Mouse (Mus musculus) right cerebral cortex, postnatal 14 days (tissue): ENCODE results near the gene Mid1.

ENCODE experiments used
- DNase-seq: peaks from one replicate; pipeline ENCODE4 v3.0.0; 2022

Gene Mid1

DNA sequence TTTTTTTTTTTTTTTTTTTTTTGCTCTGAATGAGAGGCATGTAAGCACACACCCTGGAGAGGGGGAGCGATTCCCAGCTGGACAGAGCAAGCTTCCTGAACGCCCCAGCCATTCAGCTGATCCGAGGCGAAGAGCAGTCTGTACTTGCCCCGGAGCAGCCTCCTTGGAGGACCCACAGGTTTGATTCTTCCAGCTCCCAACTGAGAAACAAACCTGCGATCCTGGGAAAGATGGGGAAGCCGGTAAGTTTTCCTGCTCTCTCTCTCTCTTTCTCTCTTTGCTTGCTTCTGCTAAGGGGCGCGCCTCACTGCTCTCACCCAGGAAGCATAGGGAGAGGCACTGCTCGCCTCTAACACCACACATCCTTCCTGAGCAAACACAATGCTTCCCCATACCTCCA is at the start of gene Mid1:
Gene Mid1 (plus strand): TSS at position 69 of the 400 bp plus-strand sequence.
- no peak for DNase-seq

DNA sequence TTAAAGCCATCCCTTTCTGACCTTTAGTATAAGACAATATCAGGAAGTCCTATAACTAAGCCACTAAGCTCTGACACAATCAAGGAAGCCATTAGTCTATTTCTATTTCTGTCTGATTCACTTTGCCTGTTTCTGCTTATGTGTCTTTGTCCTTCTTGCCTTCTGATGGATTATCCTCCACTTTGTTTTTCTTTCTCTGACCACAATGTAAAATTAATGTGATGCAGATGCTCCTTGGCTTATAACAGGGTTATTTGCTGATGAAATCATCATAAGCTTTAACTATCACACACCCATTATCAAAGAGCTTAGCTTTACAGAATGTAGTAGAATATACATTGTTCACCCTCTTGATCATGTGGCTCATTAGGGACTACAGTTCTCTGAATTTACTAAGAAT is 11.9 kb upstream of the Mid1 start:
- DNase-seq, result no peak

DNA sequence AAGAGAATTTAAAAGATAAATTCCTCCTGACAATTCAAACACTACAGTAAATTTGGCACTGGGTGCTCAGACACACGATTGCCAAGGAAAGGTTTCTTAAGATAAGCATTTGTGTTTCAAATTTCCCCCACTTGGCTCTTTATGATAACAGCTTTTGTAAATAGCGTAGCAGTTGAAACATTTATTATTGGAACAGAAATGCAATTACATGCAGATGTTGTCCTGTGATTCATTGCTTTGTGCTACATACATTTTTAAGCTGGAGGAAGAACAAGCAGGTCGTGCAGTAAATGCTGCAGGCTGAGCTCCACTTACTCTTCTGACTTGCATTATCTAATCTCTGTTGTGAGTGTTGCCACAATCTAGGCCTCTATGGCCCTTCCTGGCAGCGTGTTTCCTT is 8.7 kb upstream of the Mid1 start:
- no peak for DNase-seq

DNA sequence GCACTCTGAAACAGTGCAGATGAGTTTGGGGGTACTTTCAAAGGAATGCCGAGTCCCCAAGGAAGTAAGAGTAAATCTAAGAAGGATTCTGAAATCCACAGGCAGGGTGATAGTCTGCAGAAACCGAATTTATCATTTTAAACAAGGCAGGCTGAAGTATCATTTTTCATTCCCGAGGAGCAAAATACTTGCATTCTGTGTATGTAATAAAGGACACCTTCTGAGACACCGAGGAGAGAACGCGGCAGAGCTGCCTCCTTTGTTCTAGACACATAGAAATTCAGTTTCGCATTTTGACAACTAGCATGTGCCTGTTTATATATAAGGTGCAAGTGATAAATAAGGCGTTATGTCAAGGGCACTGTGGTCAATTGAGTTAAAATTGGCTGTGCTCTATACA is 732 bp downstream of the Mid1 start:
- DNase-seq, result no peak

DNA sequence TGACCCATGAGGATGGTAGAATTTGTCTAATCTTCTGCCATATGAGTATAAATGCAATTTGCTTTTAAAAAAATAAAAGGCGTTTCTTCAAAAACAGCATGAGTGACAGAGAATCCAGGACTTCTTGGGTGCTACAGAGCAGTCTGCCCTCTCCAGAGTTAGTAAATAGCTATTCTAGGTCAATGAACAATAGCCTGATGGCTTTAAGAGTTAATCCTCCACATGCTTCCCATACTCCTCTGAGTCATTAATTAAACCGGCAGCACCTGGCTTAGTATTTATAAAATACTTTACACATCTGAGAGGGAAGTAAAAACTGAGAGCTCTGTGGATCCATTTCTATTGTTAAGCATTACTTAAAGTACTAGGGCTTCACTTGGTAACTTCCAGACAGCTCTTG is 6.2 kb downstream of the Mid1 start:
- no peak for DNase-seq

DNA sequence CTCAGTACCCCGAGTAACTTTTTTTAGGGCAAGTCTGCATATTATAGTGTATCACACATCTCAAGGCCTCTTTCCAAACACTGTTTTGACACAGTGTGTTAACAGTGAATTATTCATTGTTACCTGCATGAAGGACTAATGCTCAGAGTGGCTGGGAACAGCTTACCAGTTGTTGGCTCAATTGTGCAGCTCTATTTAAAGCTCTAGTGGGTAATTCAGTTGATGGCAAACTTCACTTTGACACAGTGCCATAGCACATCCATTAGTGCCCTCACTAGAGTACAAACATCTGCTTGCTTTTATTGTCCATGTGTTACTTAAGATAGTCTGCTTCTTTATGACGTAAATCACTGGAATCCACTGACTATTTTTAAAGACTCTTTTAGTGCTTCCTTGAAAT is 6.7 kb downstream of the Mid1 start:
- no peak for DNase-seq

DNA sequence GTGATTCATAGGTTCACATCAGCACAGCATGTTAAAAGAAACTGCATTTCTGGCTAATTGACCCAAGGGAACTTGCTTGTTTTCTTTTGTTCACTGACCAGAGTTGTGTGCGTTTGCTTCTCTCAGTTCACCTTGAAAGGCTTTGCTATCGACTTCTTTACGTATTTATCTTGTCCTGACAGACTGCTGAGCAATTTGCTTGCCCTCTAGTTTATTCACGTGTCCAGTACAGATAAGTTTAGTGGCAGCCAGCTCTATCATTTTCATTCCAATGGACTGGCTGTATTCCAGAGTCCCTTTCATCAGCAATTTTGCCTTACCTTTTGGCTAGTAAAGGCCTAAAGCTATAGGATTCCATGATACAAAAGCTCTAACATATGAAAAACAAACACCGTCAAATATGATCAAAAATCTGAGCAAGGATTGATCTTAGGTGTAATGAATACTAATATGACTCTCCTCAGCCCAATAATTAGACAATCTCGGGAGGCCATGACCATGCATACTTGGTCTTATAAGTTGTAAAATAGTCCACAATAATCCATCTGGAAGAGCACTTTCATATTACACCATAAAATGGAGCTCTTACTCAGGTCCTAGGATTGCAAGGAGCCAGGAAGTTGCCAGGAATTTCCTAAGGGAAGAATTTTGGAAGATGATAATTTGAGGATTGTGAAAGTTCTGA is 7.4 kb downstream of the Mid1 start:
- DNase-seq, result no peak

DNA sequence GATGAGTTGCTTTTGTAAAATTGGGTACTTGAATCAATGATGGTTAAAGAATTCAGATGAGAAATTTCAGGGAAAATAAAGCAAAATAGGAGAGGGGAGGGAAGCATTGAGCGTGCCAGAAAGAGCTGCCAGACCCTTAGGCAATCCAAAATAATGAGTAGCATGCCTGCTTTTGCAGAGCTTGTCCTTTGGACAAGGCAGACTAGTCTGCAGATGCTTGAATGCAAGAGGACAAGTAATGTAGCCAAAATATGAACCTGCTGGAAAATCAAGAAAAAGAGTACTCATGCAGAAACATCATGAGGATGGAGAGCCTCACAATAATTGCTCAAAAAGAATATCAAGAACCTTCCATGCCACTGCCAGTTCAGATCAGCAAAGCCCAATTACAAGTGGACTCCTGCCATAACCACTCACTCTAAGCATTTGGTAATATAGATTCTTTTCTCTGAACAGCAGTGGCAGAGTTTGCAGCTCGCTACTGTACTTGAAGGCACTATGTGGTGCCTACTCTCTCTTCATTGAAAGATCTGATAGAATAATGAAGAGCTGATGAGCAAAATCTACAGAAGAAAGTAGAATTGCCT is 19.1 kb downstream of the Mid1 start:
- no peak for DNase-seq

DNA sequence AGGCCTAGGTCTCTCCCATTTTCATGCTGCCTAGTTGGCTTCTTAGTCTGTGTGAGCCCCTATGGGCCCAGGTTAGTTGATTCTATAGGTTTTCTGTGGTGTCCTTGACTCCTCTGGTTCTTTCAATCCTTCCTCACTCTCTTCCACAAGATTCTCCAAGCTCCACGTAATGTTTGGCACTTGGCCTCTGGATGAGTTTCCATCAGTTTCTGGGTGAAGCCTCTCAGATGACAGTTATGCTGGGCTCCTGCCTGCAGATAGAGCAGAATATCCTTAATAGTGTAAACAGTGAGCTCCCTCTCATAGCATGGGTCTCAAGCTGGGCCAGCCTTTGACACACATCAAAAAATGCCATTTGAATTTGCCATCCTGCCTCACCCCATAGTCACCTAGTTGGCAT is 38.5 kb downstream of the Mid1 start:
- DNase-seq, result no peak

DNA sequence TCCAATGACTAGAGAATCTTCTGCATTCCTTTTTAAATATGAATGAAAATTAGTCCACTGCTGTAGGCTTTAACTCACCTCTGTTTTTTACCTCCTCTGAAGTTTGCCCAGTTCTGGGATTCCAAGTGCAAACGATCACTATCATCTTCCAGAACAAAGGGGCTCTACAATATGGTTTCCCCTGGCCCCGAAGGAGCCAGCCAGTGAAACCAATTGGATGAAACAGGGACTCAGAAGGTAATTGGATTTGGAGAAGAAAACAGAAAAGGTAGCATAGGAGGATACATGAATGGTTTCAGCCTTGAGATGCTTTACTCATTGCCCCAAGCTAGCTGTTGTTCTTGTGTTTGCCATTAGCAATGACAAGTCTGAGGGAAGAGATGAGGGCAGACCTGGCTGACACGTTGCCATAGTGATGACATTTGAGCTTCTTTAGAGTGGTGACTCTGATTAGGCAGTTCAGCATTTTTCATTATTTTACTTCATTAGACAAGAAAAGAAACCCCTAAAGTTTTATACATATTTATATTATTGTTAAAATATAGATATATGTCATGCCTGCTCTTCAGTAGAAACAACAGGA is 50.5 kb downstream of the Mid1 start:
- no peak for DNase-seq

DNA sequence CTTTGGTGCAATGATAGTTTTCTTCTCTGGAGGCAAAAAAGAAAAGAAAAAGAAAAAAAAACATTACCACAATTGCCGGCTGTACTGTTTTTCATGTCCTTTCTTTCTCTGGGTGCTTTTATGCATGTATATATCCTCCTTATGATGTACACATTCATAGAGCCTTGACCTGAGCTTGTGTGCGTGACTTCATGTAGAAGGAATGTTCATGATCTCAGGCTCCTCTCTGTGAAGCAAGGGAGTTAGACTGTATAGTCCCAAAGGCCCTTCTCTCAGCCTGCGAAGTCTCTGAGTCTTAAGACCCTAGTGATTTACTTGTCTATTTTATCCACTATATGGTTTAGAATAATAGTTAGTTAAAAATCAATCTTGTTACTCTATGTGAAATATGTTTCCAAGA is 73.0 kb downstream of the Mid1 start:
- DNase-seq, result no peak

DNA sequence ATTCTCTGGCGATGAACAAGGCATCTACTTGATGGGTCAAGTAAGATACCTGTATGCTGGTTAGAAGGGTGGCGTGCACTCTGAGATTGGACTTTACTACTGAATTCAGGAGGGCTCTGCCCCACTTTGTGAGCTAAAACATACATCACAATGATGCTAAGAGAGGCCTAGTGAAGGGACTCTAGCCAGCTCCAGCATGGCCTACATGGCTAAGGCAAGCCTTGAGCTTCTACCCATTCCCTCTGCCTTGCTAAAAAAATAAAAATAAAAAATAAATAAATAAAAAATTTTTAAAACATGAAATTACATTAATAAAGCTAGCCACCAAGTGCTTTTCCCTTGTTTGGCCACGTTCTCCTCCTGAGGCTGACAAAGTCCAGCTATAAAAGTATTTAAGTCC is 94.5 kb downstream of the Mid1 start, which contains the start of gene 4933400A11Rik:
Gene 4933400A11Rik (minus strand): TSS at position 101 of the 400 bp plus-strand sequence.
- DNase-seq, result no peak

DNA sequence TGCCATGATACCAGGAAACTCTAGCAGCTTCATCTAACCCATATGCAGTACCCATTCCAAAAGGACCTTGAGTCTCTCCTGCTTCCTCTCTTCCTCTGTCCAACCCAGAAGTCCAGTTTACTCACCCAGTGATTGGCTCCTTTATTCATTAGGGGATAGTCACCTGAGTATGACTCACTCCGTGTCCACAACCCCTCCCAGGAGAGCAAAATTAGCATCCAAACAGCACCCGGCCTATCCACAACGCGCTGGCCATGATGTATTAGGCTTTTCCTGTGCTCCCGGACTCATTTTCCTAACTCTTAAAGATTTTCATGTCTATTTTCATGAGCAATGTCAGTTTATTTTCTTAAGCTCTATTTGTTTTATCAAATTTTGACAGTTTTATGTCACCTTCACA is 104.7 kb downstream of the Mid1 start:
- DNase-seq, result no peak

DNA sequence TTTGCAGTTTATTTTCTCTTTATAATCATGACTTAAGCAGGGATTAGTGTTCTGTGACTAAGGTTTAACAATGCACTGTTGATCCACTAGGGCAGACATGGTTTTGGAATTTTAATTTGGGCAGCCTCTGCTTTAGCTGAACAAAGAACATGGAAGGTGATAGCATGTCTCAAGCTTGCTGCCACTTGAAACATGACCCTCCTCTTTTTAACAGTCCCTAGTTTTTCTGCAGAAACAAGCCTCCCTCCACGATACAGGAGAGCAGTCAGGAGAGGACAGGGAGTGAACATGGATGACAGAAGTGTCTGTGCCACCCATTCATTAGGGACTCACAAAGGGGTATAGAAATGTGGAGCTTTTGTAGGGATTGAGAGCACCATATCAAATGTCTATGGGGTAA is 107.9 kb downstream of the Mid1 start:
- no peak for DNase-seq

DNA sequence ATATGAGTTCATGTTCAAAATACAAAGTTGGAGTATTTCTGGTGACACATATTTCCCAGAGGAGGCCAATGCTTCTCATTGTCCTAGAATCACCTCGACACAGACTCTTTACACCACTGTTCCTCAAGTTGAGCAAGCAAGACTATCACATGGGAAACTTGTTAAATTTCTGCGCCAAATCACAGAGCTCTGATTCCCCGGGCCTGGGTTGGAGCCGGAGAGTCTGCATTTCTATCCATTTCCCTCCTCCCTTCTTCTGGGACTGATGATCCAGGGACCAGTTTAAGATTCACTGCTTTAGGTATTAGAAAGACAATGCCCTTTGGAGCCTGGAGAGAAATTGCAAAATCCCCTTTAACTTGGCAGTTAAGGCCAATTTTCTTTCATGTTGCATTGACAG is 109.4 kb downstream of the Mid1 start:
- no peak for DNase-seq

DNA sequence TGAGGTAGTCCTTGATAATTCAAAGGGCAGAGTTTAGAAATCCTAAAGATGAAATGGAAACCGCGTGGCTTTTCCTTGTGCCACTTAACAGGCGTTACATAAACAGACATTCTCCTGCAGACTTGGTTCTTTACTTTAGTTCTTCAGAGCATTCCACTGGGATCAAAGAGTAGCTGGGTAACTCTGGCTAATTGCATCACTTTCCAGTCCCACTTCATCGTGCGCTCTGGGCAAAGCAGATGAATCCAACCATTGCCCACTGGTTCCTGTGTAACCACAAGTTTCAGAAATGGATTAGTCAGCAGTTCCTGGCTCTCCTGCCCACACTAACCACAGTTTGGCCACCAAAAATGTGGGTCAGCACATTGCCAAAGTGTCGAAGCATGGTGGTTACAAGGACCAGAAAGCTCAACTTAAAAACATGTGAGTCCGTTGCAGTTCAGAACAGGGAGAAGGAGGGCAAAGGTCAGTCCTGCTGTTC is 109.9 kb downstream of the Mid1 start:
- no peak for DNase-seq

DNA sequence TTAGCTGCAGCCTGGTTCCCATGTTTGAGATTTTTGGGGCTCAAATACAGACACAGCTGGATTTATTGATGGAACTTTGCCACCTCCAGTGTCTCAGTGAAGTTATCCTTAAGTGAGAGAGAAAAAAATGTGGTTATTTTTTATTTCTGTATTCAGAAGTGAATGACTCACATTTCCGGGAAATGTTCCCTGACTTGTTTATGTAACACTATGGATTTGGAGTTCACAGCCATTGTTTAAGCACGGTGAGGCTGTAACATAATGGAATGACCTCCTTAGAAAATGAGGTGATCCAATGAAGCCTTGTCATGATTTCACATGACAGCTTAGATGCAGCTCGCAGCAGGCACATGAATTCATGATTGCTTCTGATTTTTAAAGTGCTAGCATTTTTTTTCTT is 112.1 kb downstream of the Mid1 start:
- no peak for DNase-seq

DNA sequence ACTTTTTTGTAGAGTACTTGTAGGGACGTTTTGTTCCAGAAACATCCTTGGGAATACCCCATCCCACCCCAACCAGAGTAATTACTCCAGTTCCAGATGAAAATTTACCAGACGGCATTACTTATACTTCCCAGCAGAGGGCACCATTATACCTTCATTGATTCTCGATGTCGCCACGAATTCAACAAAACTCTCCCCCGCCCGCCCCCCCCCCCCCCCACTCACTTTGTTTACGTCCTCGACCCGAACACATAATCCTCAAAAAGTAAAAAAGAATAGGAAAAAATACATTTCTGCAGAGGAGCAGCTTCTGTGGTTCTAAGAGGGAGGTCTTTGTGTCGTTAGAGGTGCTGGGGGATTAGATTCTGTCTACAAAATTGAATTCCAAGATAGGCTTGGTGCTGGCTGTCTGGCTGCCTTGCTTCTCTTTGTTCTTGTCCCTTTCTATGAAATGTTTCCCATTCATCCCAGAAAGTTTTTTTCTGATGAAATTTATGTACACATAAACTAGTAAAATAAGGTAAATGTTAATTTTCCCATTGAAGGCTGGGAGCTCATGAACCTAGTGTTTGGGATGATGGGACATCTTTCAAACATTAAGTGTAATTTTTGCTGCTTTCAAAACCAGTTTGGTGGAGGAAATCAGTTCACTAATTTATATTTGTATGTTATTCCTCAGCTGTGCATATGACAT is 114.1 kb downstream of the Mid1 start:
- no peak for DNase-seq

DNA sequence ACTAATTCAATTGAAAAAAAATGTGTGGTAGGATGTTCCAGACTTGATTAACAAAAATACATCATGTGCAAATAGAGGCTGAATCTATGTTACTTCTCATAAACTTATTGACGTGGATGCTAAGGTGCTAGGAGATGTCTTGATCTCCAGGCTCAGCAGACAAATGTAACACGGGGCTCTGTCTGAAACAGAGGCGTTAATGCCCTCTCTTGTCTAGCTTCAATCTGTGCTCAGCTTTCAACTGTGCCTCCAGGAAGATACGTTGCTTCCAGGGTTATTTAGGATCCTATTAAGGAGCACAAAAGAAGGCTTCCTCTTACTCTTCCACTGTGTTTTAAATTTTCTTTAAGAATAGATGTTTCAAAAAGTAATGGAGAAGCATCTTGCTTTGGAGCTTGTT is 115.2 kb downstream of the Mid1 start:
- DNase-seq, result no peak

DNA sequence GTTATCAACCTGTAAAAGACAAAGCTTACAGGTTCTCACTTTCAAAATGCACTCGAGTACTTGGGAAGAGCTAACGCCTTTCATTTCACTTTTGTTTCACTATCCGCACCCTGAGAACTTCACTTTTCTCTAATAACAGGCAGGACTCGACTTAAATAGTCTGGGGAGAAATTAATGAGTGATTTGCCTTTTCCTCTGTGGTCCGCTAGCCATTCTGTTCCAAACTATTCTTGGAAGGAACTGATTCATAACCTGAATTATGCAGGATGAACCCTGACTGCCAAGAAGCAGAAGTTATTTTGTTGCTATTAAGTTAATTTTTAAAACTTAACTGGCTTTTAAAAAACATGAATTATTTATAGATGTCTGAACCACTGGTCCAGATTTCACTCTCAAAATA is 120.8 kb downstream of the Mid1 start:
- DNase-seq, result no peak

DNA sequence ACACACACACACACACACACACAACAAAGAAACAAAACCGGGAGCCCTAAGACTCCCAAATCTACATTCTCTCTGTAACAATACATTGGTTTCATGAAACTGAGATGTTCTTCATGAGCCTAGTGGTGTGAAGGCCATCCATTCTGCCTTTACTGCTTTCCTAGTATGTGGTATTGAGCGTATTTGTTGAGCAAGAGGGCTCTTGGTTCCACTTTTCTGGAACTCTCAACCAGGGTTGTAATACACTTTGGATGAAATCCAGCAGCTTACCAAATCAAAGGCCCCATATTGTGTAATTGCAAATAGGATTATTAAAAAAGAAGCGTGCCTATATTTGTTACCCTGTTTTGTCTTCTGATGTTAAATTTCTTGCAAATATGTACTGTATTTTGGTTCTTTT is 122.7 kb downstream of the Mid1 start:
- no peak for DNase-seq

DNA sequence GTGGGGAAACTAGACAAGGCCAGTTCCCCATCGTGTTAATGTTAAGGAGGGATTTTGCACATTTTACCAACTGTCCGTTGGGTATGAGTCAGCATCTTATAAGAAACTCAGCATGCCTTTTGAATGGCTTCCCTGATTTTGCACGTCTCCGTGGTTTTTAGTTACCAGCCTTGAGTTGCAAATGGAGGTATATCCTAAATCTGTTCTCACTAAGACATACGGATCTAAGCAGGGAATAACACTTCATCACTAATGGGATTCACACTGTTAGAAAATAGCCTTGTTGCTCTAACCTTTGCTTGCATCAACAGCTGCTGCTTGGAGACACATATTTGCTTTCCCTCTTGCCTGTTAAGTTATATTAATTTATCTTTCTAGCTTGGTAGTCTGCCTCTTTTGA is 126.3 kb downstream of the Mid1 start:
- no peak for DNase-seq

DNA sequence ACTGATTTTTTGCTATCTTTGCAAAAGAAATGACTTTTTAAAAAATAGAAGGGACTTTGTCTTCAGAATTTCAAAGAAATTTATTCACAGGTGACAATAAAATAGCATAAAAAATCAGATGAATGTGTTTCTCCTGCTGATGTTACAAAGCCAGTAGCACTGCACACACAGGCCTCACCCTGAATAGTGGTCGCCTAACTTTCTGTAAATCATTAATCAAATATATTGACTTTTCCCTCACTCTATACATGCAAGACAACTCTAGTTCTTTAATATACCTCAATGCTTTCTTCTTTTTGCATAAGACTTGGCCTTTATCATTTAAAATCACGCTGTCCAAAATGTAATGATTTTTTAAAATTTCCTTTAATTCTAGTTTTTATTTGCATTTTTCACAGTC is 126.8 kb downstream of the Mid1 start:
- DNase-seq, result no peak

DNA sequence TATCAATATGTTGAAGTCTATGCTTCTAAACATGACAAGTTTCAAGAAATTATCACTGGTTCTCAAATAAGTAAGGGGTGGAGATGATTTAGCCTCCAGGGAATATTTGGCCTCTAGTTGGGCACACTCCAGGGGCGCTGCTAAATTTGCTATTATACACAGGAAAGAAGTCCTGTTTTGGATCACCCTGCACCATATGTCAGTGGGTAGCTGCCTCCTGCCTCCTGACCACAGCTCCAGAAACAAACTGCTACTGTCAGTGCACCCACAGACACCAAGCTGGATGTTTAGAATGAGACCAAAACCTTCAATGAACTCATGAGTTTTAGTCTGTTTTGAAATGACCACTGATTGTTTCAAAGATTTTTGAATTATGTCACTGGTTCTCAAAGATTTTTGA is 128.7 kb downstream of the Mid1 start:
- DNase-seq, result no peak
